Mouse (Mus musculus) ES-Bruce4 (cell line): ENCODE data around the gene Slc7a8. TPM values are rescaled to one million over a fixed set of nuclear protein-coding genes. Genes with fewer than 3 reads are reported as not detected.

Experiments used
- H3K27ac ChIP-seq: 2 replicates; pipeline ENCODE4 v1.5.1; 2012; ENCODE audit warnings: low read length, inconsistent platforms; ENCODE audit not compliant: insufficient read depth
- H3K27me3 ChIP-seq: 2 replicates; pipeline ENCODE4 v1.6.1; 2012; ENCODE audit warnings: mild to moderate bottlenecking, low read length, inconsistent platforms; ENCODE audit not compliant: control insufficient read depth, poor library complexity, insufficient read depth, severe bottlenecking
- H3K36me3 ChIP-seq: 2 replicates; pipeline ENCODE4 v1.6.1; 2012; ENCODE audit warnings: inconsistent platforms, mild to moderate bottlenecking, low read length, moderate library complexity; ENCODE audit not compliant: control insufficient read depth, poor library complexity, insufficient read depth, severe bottlenecking
- H3K4me1 ChIP-seq: one replicate; pipeline ENCODE4 v1.8.1; 2011; ENCODE audit warnings: low read length; ENCODE audit not compliant: control insufficient read depth, insufficient read depth
- H3K4me3 ChIP-seq: 2 replicates; pipeline ENCODE4 v1.5.1; 2011; ENCODE audit warnings: low read depth, mild to moderate bottlenecking, low read length
- H3K9ac ChIP-seq: 2 replicates; pipeline ENCODE4 v1.6.1; 2012; ENCODE audit warnings: low read depth, mild to moderate bottlenecking, inconsistent platforms; ENCODE audit not compliant: poor library complexity, severe bottlenecking
- H3K9me3 ChIP-seq: replicated peaks from 2 replicates; pipeline ENCODE4 v1.6.1; 2012; ENCODE audit warnings: mild to moderate bottlenecking, low read length, inconsistent platforms; ENCODE audit not compliant: control insufficient read depth, poor library complexity, insufficient read depth, severe bottlenecking
- CTCF ChIP-seq: IDR thresholded peaks from one replicate; pipeline ENCODE4 v1.8.1; 2011; ENCODE audit warnings: low read depth, low read length
- EP300 ChIP-seq: IDR thresholded peaks from 2 replicates; pipeline ENCODE4 v1.6.1; 2011; ENCODE audit warnings: low read depth, low read length; ENCODE audit not compliant: insufficient read depth
- POLR2A ChIP-seq: IDR thresholded peaks from one replicate; pipeline ENCODE4 v1.8.1; 2011; ENCODE audit warnings: low read length; ENCODE audit not compliant: insufficient read depth
- polyA plus RNA-seq: library from polyadenylated mRNA; stranded (reverse); fragments of >200 nt; gene quantifications from 2 replicates; pipeline ENCODE4 v1.2.4, GENCODE M21; 2011; ENCODE audit warnings: low read depth; ENCODE audit not compliant: missing spikeins, insufficient read depth, insufficient read length

The Slc7a8 gene
- polyA plus RNA-seq, 1 experiment, result 2.0 TPM

DNA sequence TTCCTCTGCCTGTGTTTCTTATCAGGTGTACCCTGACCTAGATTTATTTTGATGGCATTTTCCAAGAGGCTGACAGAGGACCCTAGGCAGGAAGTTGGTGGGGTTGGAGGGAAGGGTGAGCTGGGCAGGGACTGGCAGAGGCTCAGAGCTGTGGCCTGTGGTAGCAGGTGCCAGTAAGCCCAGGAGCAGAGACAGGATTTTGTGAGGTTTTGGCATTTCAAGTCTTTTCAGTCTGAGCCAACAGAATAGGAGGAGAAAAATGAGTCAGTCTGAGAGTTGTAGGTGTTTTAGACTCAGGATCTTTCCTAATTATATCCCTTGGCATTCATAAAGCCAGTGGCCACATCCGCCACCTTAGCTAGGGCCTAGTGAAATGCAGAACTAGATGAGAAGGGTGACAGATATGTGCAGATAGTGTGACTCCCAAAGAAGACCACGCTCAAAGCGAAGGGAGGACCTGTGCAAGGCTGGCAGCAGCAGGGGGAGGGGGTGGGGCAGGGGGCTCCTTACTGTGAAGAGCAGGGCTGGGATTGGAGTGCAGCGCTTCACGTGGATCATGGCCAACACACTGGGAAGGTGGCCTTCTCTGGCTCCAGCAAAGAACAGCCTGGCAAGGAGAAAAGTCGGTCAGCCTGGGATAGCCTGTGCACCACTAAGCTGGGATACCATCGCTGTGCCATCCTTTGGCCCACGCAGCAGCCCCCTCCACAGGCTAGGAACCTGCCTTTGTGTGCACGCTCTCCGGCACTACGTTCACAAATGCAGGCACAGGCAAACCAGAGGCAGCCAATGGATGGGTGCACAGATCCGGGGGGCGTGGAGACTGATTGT, 52.7 kb downstream of the Slc7a8 start:
- no peaks in the 10 kb centered on the region for H3K4me1 ChIP-seq
- H3K9me3 ChIP-seq, result no peaks in the 10 kb centered on the region
- H3K36me3 ChIP-seq, result no peaks in the 10 kb centered on the region
- H3K9ac ChIP-seq, result no peak overlapping the region
- H3K27ac ChIP-seq, result no peak overlapping the region
- no peaks in the 10 kb centered on the region for H3K27me3 ChIP-seq
- H3K4me3 ChIP-seq, result no peak overlapping the region
- TF ChIP-seq EP300 (no peak), CTCF (no peak), POLR2A (no peak)

DNA sequence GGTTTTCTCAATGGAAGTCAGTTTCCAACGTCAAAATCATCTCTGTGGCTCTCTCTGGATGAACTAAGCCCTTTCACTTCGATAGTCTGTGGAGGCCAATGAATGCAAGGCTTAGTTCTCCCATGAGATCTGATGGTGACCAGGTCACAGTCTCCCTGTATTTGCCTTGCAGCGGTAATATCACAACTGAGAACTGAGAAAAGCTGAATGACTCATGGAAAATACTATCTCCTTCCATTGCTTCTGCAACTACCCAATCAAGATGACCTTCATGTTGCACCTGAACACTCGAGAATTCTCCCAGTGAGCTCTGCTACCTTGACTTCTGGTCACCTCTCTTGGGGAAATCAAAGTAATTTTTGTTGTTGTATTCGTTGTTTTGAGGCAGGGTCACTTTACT, 54.2 kb downstream of the Slc7a8 start:
- H3K4me3 ChIP-seq, result no peak overlapping the region
- H3K36me3 ChIP-seq, result no peaks in the 10 kb centered on the region
- H3K27ac ChIP-seq, result no peak overlapping the region
- no peak overlapping the region for H3K9ac ChIP-seq
- H3K4me1 ChIP-seq, result no peaks in the 10 kb centered on the region
- no peak for TF ChIP-seq EP300
- TF ChIP-seq CTCF, result no peak
- TF ChIP-seq POLR2A, result no peak
- no peaks in the 10 kb centered on the region for H3K27me3 ChIP-seq
- H3K9me3 ChIP-seq, result no peaks in the 10 kb centered on the region

DNA sequence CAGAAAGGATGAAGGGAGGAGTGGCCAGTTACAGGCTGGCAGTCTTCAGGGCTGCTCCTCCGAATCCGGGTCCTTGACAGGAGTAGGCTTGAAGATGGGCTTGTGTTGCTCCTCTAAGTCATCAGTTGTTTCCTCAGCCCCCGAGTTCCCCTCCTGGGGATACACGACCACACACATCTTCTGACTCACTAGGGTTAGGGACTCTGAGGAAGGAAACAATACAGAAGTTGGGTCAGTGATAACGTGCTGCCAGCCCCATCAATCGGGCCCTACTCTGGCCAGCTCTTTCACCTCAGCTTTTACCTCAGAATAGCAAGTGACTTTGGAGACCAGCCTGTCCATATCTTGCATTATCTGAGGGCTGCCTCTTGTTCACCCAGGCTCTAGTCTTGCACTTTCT, 57.7 kb downstream of the Slc7a8 start:
- TF ChIP-seq EP300 (no peak), CTCF (no peak), POLR2A (no peak)
- Histone ChIP-seq H3K27ac (no peak overlapping the region), H3K9ac (no peak overlapping the region), H3K27me3 (no peaks in the 10 kb centered on the region), H3K4me1 (no peaks in the 10 kb centered on the region), H3K4me3 (no peak overlapping the region), H3K9me3 (no peaks in the 10 kb centered on the region), H3K36me3 (no peaks in the 10 kb centered on the region)

DNA sequence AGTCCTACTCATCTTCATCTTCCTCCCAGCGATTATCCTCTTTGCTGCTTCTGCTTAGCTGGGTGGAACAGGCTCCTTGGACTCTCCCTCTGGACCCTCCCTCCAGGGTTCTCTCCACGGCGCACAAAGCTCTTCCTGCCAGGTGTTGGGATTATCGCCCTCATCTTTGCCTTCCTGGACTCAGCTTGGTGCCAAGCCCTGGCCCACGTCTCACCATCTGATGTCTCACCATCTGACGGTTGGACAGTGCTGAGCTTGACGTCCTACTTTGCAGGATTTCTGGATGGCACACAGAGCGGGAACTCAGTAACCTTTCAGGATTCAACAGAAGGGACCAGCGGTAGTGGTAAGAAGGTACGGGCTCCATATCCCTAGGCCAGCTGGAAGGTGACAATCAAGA, 60.0 kb downstream of the Slc7a8 start:
- Histone ChIP-seq H3K4me3 (no peak overlapping the region), H3K36me3 (no peaks in the 10 kb centered on the region), H3K27ac (no peak overlapping the region), H3K9me3 (no peaks in the 10 kb centered on the region), H3K9ac (no peak overlapping the region), H3K27me3 (no peaks in the 10 kb centered on the region), H3K4me1 (no peaks in the 10 kb centered on the region)
- TF ChIP-seq EP300 (no peak), POLR2A (no peak), CTCF (no peak)

DNA sequence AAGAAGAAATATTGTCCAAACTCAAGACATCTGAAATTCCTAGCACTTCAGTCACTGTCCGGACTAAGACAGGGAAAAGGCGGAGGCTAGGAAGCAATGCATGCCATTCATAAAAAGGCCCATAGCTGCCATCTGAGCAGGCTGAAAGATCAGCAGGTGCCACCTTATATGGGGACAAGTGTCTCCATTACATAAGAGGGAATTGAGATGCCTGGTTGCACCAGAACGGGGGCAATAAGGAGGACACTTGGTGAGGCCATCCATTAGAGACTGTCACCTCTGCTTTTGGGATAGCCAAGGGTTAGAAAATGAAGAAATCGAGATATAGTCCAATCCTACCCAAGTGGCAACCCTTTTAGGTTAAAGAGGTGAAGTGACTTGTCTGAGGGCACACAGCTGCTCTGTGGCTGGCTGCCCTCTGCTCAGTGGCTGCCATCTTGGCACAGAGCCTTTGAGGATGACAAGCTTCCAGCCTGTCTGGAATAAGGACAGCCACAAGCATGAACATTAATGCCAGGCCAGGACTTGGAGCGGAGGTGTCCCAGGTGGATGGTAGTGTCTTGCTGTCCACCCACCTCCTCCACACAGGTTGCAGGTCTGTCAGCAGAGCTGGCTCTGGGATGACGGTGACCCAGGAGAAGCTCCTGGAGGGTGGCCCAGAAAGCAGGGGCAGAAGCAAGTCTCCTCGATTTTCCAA, 60.9 kb downstream of the Slc7a8 start:
- TF ChIP-seq CTCF (no peak), EP300 (no peak), POLR2A (no peak)
- Histone ChIP-seq H3K27ac (no peak overlapping the region), H3K9me3 (no peaks in the 10 kb centered on the region), H3K36me3 (no peaks in the 10 kb centered on the region), H3K9ac (no peak overlapping the region), H3K4me3 (no peak overlapping the region), H3K27me3 (no peaks in the 10 kb centered on the region), H3K4me1 (no peaks in the 10 kb centered on the region)

DNA sequence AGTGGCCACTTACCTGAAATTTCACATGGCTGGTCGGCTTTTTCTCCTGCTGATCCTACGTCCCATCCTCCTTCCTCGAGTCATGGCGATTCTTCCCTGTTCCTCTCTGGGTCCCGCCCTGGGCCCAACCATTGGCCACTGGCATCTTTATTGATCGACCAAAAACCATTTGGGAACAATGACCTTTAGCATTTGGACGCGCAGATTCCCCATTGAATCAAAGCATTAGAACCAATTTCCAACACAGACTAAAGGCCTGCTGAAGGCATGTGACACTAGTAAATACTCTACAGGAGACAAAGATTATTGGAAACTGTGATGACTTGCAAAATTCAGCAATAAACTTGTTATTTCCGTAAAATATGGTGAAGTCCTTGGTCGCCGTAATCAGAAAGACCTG, 61.7 kb downstream of the Slc7a8 start:
- TF ChIP-seq POLR2A, result no peak
- no peak for TF ChIP-seq CTCF
- no peak for TF ChIP-seq EP300
- Histone ChIP-seq H3K4me3 (no peak overlapping the region), H3K27me3 (no peaks in the 10 kb centered on the region), H3K27ac (no peak overlapping the region), H3K9ac (no peak overlapping the region), H3K9me3 (no peaks in the 10 kb centered on the region), H3K4me1 (no peaks in the 10 kb centered on the region), H3K36me3 (no peaks in the 10 kb centered on the region)
